Mouse (Mus musculus) lung, embryonic 15.5 days (tissue): Measurements from ENCODE around the gene Ptger2. TPM values are rescaled to one million over a fixed set of nuclear protein-coding genes. Genes with fewer than 3 reads are reported as not detected.

Source experiments
- ATAC-seq: fragments of 200-750 bp; cut with Nextera tagmentation; 2 replicates; pipeline ENCODE4 v1.8.0; 2017; ENCODE audit warnings: moderate number of reproducible peaks, borderline replicate concordance; ENCODE audit not compliant: low FRiP score, low TSS enrichment; ENCODE audit errors: extremely low read depth
- H3K27ac ChIP-seq: fragments of 300-500 bp; sonication (generic); 2 replicates; pipeline ENCODE4 v1.5.1; 2015; ENCODE audit warnings: moderate library complexity, mild to moderate bottlenecking, inconsistent platforms
- H3K27me3 ChIP-seq: fragments of 300-500 bp; sonication (generic); 2 replicates; pipeline ENCODE4 v1.6.1; 2015; ENCODE audit warnings: inconsistent platforms
- H3K36me3 ChIP-seq: fragments of 300-500 bp; sonication (generic); 2 replicates; pipeline ENCODE4 v1.6.1; 2015; ENCODE audit warnings: inconsistent platforms
- H3K4me1 ChIP-seq: fragments of 300-500 bp; sonication (generic); 2 replicates; pipeline ENCODE4 v1.6.1; 2015; ENCODE audit warnings: inconsistent platforms
- H3K4me2 ChIP-seq: fragments of 300-500 bp; sonication (generic); 2 replicates; pipeline ENCODE4 v1.6.1; 2015; ENCODE audit warnings: inconsistent platforms, mild to moderate bottlenecking, moderate library complexity
- H3K4me3 ChIP-seq: fragments of 300-500 bp; sonication (generic); 2 replicates; pipeline ENCODE4 v1.5.1; 2015; ENCODE audit warnings: mild to moderate bottlenecking, inconsistent platforms
- H3K9ac ChIP-seq: fragments of 300-500 bp; sonication (generic); 2 replicates; pipeline ENCODE4 v1.6.1; 2015; ENCODE audit warnings: inconsistent platforms
- H3K9me3 ChIP-seq: fragments of 300-500 bp; sonication (generic); 2 replicates; pipeline ENCODE4 v1.6.1; 2016; ENCODE audit warnings: inconsistent platforms
- WGBS: fragments of 180-500 bp; shearing (Covaris S2); methylation state at CpG from one replicate; pipeline ENCODE4 v1.1.7; 2015; 5-methylcytosine and 5-hydroxymethylcytosine counted together
- polyA plus RNA-seq: library from polyadenylated mRNA; unstranded; fragments of >200 nt; fragmentation: Nextera tagmentation; extraction: Ambion mirVana; gene quantifications from 2 replicates; pipeline ENCODE4 v1.2.1, GENCODE M21; 2015

Gene Ptger2
- polyA plus RNA-seq, 1 experiment from 2014 or later = 4.5 TPM

DNA sequence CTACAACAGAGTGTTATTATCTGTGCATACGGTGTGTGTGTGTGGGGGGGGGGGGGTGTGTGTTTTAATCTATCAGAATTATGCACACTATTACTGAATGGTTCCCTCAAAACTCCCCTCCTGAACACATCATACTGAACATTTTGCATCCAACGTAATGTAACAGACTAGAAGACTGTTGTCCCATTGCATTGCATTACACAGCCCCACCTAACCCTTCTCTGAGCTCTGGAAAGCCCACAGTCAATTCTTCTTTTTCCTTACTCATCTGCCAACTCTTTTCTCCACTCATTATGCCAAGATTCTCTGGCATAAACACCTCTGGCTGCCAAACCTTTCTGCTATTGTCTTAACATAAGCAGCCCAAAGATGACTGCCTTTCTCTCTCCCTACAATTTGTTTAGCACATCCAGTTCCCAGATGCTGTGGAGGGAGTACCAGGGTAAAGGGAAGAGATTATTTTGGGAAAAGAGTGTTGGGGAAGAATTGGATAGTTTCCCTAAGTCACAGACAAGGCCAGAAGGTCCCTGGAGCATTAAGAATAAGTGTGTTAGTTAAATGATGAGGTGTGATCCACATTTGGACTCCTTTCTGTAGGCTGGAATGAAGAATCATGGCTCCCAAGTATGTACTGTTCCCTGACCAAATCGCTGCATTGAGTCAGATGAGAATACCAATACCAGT is 12.2 kb downstream of the Ptger2 start:
- H3K27me3 ChIP-seq = no peaks in the 10 kb centered on the region
- no peaks in the 10 kb centered on the region for H3K36me3 ChIP-seq
- no peak overlapping the region for H3K9ac ChIP-seq
- 63% methylated on average over 3 of the region's 3 CpGs for WGBS
- ATAC-seq = peak; percentile 73; the same call in 1 of the 2 replicates
- no peaks in the 10 kb centered on the region for H3K9me3 ChIP-seq
- H3K27ac ChIP-seq = peak overlapping the region; percentile 48; the same call in 1 of the 2 replicates
- H3K4me1 ChIP-seq = 0 out of 2 replicates have a peak, but pooled peaks cover 6% of the 10 kb centered on the region
- no peak overlapping the region for H3K4me2 ChIP-seq
- H3K4me3 ChIP-seq = no peak overlapping the region

DNA sequence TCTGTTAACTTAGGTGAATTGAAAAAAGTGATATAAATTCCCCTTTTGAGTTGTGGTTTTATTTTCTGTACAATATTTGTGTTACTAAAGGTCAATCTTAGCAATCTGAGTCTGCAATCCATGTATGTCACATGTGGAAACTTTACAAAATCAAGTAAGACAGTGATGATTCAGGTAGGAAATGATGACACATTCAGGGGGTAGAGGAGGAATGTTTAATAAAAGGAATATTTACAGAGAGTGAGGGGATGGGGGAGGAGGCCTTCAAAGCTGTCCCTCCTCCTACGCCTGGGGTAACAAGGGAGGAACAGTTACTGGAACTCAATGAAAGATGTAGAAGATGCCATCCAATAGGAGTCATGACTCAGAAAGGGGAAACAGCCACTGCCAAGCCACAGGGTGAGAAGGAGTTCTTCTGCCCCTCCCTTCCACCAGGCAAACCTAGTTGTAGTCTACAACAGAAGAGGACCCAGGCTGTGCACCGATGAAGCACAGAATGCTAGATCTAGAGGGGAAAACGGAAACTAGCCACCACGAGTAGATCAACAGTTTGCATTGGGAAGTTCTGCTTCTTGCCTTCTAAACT is 17.8 kb downstream of the Ptger2 start:
- no peak overlapping the region for H3K9ac ChIP-seq
- no peaks in the 10 kb centered on the region for H3K27me3 ChIP-seq
- ATAC-seq = no peak
- H3K9me3 ChIP-seq = no peaks in the 10 kb centered on the region
- no peak overlapping the region for H3K27ac ChIP-seq
- no peak overlapping the region for H3K4me2 ChIP-seq
- no peaks in the 10 kb centered on the region for H3K36me3 ChIP-seq
- H3K4me3 ChIP-seq = no peak overlapping the region
- H3K4me1 ChIP-seq = 0 out of 2 replicates have a peak, but pooled peaks cover 1% of the 10 kb centered on the region
- 79% methylated on average over 4 of the region's 4 CpGs for WGBS

DNA sequence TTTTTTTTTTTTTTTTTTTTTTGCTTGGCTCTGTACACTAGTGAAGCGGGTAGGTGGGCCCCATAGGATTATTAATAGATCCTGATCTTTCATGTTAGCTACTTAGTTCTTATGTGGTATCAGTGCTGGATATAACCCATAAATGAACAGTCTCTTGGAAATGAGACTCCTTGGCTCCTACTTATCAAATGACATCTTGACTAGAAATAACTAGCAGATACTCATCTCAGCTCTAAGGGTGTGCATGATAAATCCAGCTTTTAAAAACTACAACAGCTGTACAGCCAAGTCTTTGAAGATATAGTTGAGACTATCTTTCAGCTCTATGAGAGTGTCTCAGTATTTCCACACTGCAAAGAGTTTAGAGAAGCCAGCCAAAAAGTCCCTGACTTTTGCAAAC is 21.2 kb downstream of the Ptger2 start:
- Histone ChIP-seq H3K36me3 (no peaks in the 10 kb centered on the region), H3K27me3 (no peaks in the 10 kb centered on the region), H3K4me1 (no peaks in the 10 kb centered on the region), H3K9me3 (no peaks in the 10 kb centered on the region), H3K27ac (no peak overlapping the region), H3K4me3 (no peak overlapping the region), H3K9ac (no peak overlapping the region), H3K4me2 (no peak overlapping the region)
- peak; percentile 78; the same call in 1 of the 2 replicates for ATAC-seq
- WGBS = 50% methylated on average over 1 of the region's 1 CpGs

DNA sequence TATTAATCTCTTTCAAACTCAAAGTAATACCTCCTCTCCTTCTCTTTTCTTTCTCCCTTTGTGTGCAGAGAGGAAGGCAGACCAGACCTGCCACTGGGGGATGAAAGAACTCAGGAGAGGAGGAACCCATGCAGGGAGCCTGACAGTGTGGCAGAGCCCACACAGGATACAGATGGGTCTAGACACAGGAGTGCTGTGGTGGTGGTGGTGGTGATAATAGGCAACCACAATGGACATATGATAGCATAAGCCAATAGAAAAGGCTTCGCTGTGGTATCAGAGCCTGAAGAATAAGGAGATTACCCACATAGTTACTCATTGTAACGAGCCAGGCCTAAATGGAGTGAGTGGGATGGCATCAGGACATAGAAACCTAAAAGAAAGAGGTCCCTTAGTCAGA is 23.3 kb downstream of the Ptger2 start:
- Histone ChIP-seq H3K9me3 (no peaks in the 10 kb centered on the region), H3K36me3 (no peaks in the 10 kb centered on the region), H3K4me3 (no peak overlapping the region), H3K27me3 (no peaks in the 10 kb centered on the region), H3K27ac (no peak overlapping the region), H3K4me2 (no peak overlapping the region), H3K4me1 (no peaks in the 10 kb centered on the region), H3K9ac (no peak overlapping the region)
- 85% methylated on average over 2 of the region's 2 CpGs for WGBS
- no peak for ATAC-seq

DNA sequence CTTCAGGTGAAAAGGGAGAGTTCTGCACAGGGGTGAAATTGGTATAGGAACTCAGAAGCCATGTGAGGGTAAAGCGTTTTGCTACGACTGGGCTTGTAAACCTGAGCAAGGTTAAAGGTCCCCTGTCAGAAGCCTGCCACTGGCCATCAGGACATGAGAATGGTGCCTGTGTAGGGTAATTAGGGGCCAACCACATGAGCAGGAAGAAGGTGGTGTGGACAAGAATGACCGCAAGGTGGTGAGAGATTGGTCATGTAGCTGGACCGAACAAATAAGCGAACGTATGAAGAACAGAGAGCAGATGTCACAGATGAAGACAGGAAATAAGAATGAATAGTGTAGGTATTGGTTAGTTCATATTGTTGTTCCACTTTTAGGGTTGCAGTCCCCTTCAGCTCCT is 23.7 kb downstream of the Ptger2 start:
- Histone ChIP-seq H3K9ac (no peak overlapping the region), H3K9me3 (no peaks in the 10 kb centered on the region), H3K27ac (no peak overlapping the region), H3K36me3 (no peaks in the 10 kb centered on the region), H3K27me3 (no peaks in the 10 kb centered on the region), H3K4me2 (no peak overlapping the region), H3K4me3 (no peak overlapping the region), H3K4me1 (no peaks in the 10 kb centered on the region)
- WGBS = 83% methylated on average over 6 of the region's 6 CpGs
- no peak for ATAC-seq

DNA sequence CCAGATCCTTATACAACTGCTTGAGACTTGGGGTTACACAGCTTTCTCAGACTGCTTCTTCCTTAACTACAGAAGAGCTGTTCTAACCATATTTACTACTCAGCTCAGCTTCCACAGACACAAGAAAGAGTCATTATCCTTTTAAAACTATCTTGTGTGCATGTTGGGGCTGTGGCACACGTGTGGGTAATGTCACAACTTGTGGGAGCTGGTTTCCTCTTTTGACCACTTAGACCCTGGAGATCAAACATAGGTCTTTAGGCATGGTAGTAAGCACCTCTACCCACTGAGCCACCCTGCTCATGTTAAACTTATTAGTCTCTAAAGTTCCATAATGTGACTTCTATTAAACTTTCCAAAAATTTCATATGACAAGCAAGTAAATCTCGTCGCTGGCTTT is 33.6 kb downstream of the Ptger2 start:
- no peak overlapping the region for H3K27ac ChIP-seq
- no peak overlapping the region for H3K9ac ChIP-seq
- 82% methylated on average over 3 of the region's 3 CpGs for WGBS
- no peaks in the 10 kb centered on the region for H3K27me3 ChIP-seq
- ATAC-seq = no peak
- 0 out of 2 replicates have a peak, but pooled peaks cover 4% of the 10 kb centered on the region for H3K4me1 ChIP-seq
- no peak overlapping the region for H3K4me2 ChIP-seq
- H3K4me3 ChIP-seq = no peak overlapping the region
- no peaks in the 10 kb centered on the region for H3K36me3 ChIP-seq
- H3K9me3 ChIP-seq = no peaks in the 10 kb centered on the region

DNA sequence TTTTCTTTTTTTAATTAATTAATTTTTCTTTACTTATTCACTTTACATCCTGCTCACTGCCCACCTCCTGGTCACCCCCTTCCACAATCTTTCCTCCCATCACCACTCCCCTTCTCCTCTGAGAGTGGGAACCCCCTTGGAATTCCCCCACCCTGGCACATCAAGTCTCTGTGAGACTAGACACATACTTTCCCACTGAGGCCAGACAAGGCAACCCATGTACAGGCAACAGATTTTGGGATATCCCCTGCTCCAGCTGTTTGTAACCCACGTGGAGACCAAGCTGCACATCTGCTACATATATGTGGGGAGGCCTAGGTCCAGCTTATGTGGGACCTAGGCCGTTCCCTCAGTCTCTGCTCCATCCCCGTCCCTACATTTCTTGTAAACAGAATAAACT is 46.3 kb downstream of the Ptger2 start:
- no peaks in the 10 kb centered on the region for H3K27me3 ChIP-seq
- H3K9ac ChIP-seq = no peak overlapping the region
- H3K4me1 ChIP-seq = no peaks in the 10 kb centered on the region
- no peak overlapping the region for H3K4me2 ChIP-seq
- H3K36me3 ChIP-seq = no peaks in the 10 kb centered on the region
- H3K27ac ChIP-seq = no peak overlapping the region
- ATAC-seq = no peak
- no peaks in the 10 kb centered on the region for H3K9me3 ChIP-seq
- WGBS = 76% methylated on average over 3 of the region's 3 CpGs
- H3K4me3 ChIP-seq = no peak overlapping the region

DNA sequence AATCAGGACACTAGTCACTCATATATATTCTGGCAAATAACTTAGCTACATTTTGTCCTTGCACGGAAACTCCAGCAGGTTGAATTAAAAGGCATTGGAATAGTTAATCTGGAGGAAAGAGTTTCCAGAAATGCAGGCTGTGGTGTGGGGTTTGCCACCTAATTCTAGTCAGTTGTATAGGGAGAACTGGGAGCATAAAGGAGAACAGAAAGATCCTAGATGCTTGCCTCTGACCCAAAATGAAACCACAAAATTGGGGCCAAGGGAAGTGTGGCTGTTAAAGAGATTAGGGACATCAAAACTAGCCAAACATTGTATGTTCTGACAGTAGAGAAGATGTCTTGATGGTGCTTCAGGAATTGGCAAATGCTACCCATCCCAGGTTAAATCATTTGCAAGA is 48.6 kb downstream of the Ptger2 start:
- 96% methylated on average over 1 of the region's 1 CpGs for WGBS
- Histone ChIP-seq H3K36me3 (no peaks in the 10 kb centered on the region), H3K4me2 (no peak overlapping the region), H3K27me3 (no peaks in the 10 kb centered on the region), H3K27ac (no peak overlapping the region), H3K9ac (no peak overlapping the region), H3K4me1 (no peaks in the 10 kb centered on the region), H3K4me3 (no peak overlapping the region), H3K9me3 (no peaks in the 10 kb centered on the region)
- ATAC-seq = no peak

DNA sequence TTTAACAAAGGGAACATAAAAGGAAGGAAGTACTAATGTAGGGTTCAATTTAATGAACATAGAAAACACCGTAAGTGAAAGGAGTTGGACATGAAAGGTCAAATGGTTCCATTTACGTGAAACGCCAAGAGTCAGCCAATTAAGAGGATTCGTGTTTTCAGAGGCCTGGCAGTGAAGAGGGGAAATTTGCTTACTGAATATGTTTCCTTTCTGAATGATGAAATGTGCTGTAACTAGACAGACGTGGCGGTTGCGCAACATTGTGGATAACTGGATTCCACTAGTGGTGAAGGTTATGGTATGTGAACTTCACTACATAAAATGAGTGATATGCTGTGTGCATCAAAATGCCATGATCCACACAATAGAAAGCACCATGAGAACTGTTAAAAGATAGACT is 50.1 kb downstream of the Ptger2 start:
- ATAC-seq = no peak; the same call in 1 of the 2 replicates
- H3K4me1 ChIP-seq = no peaks in the 10 kb centered on the region
- H3K27ac ChIP-seq = no peak overlapping the region
- no peak overlapping the region for H3K9ac ChIP-seq
- no peak overlapping the region for H3K4me2 ChIP-seq
- WGBS = 65% methylated on average over 7 of the region's 7 CpGs
- no peaks in the 10 kb centered on the region for H3K27me3 ChIP-seq
- H3K4me3 ChIP-seq = no peak overlapping the region
- no peaks in the 10 kb centered on the region for H3K9me3 ChIP-seq
- H3K36me3 ChIP-seq = no peaks in the 10 kb centered on the region

DNA sequence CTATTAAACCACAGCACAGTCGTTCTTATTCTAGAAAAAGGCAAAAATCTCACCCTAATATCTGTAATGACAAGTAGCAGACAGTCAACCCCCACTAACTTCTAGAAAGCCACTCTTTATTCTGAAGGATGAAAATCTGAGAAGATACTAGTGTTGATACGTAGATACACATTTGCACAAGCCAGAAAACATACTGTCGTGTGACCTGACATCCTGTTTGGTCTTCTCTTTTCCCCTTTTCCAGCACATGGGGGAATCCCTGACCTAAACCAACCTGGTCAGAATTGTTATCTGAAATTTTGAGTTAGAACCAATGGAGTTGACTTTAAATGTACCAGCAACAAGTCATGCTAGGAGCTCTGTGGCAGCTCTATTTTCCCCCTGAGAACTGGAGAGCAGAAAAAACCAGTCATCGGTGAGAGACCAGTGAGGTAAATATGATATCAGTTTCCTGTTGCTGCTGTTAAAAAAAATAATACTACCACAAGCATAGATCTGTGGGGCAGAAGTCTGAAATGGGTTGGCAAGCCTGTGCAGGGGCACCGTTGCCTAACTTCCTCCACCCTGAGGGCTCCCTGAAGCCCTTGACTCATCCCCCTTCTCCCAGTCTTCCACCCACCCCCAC is 53.0 kb downstream of the Ptger2 start:
- Histone ChIP-seq H3K36me3 (no peaks in the 10 kb centered on the region), H3K4me1 (no peaks in the 10 kb centered on the region), H3K9me3 (no peaks in the 10 kb centered on the region), H3K27me3 (no peaks in the 10 kb centered on the region), H3K4me2 (no peak overlapping the region), H3K4me3 (no peak overlapping the region), H3K9ac (no peak overlapping the region), H3K27ac (no peak overlapping the region)
- ATAC-seq = no peak
- WGBS = 74% methylated on average over 5 of the region's 5 CpGs

DNA sequence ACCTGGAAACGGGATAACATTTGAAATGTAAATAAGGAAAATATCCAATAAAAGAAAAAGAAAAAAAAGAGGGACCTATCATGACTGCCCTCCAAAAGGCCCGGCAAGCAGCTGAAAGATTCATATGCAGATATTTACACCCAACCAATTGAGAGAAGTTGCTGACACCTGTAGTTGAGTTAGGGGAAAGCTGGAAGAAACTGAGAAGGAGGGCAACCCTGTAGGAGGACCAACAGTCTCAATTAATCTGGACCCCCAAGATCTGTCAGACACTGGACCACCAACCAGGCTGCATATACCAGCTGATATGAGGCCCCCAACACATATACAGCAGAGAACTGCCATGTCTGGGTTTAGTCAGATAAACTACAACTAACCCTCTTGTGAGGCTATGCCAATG is 60.1 kb downstream of the Ptger2 start:
- peaks cover 15% of the 10 kb centered on the region for H3K4me1 ChIP-seq
- no peak overlapping the region for H3K27ac ChIP-seq
- H3K27me3 ChIP-seq = no peaks in the 10 kb centered on the region
- ATAC-seq = no peak
- no peaks in the 10 kb centered on the region for H3K36me3 ChIP-seq
- H3K4me2 ChIP-seq = no peak overlapping the region
- no peaks in the 10 kb centered on the region for H3K9me3 ChIP-seq
- WGBS = 73% methylated on average over 2 of the region's 2 CpGs
- no peak overlapping the region for H3K4me3 ChIP-seq
- H3K9ac ChIP-seq = no peak overlapping the region

DNA sequence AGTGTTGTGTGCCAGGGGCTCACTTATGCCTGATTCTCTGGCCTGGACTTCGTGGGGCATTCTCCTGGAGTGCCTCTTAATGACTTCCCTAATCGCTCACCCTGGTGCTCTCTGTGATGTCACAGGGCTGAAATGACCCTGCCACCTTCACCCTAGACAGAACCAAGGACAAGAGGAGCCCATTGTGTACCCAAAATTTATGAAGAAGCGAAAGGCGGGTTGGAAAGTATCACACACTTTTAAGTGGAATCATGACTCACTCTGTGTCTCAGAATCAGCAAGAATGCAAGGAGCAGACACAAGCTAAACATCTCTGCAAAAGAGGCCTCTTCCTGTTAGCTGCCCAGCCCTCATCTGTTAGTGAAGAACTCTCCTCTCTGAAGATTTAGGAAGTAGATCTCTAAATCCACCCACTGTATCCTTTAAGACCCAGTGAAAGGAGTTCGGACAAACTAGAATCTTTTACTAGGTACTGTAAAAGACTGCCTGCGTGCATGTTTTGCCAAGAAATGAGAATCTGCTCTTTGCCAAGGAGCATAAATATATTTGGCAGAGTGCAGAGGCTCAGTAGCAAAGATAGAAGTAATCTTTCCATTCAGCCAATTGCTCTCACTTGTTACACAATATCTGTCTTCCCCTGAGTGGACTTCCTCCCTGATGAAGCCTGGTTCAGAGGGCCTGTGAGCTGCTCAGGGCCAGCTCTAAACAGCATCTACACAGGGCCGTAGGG is 61.9 kb downstream of the Ptger2 start:
- H3K36me3 ChIP-seq = no peaks in the 10 kb centered on the region
- peak overlapping the region; percentile 84 for H3K27ac ChIP-seq
- H3K9ac ChIP-seq = no peak overlapping the region
- no peak overlapping the region for H3K4me2 ChIP-seq
- H3K9me3 ChIP-seq = no peaks in the 10 kb centered on the region
- H3K4me3 ChIP-seq = no peak overlapping the region
- no peaks in the 10 kb centered on the region for H3K27me3 ChIP-seq
- WGBS = 39% methylated on average over 7 of the region's 7 CpGs
- peak; percentile 95 for ATAC-seq
- peaks cover 15% of the 10 kb centered on the region for H3K4me1 ChIP-seq
